Mouse (Mus musculus): ENCODE results near the gene Trpm4. TPM values are rescaled to one million over a fixed set of nuclear protein-coding genes. Genes with fewer than 3 reads are reported as not detected.
"Not testable (repeated sequence)": the region's sequence is repeated elsewhere in the genome, so short reads cannot be mapped to it uniquely, and the experiment has no call there.

Trpm4 gene
- total RNA-seq, 2 experiments from 2014 or later = 18.0 to 20.9 TPM

DNA sequence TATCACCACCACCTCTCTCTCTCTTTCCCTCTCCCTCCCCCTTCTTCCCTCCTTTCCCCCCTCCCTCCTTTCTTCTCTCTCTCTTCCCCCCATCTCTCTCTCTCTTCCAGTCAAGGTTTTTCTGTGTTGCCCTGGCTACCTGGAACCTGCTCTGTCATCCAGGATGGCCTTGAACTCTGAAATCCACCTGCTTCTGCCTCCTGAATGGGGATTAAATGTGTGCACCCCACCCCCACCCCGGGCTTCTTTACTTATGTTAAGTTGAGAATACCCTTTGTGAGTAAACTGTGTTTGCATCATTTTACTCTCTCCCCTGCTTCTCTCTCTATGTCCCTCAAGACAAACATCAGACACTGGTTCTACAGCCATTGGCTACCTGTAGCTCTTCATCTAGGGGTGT is 68.1 kb downstream of the Trpm4 start:
- intact Hi-C loops (cut with DNase I) = no loop called here
- no peak for DNase-seq (ENCODE audit: low spot score in 2 of 2)

DNA sequence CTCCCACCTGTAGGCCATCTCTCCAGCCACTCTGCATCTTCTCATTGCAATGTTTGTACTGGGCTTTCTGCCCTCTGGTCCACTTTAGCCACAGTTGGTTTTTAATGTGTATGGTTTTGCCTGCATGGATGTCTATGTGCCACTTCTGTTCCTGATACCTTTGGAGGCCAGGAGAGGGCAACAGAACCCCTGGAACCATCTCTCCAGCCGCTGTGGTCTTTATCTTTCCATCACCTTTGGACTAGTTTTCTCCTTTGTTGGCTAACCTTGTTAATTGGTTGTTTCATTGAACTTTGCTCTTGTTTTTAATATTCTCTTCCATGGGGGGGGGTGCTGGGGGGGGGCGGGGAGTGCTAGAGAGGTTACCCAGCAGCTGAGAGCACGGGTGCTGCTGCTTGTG is 69.2 kb downstream of the Trpm4 start:
- intact Hi-C loops (cut with DNase I) = no loop called here

DNA sequence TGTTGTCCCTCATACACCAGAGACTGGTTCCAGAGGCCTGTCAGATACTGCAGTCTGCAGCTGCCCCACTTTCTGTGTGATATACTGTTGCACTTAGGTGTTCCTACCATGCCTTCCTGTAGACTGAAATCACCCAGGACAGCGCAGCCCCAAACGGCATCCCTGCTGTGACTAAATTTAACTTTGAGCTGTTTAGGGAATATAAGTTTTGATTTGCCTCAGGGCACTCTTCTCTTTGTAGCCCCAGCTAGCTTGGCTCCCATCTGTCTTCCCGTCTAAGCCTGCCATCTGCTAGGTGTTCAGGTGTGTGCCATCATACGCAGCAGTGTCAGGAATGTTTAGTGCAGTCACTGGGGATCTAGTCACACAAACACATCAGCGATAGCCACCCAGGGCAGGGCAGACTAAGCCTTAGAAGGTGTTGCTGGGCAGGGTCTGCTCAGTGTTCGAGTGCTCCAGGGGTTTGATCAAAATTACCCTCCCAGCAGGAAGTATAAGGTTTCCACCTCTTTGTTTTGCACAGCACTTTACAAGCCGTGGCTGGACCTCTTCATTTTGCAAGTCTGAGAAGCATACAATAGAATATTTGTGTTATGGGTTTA is 70.5 kb downstream of the Trpm4 start:
- intact Hi-C loops (cut with DNase I) = no loop called here
- DNase-seq (ENCODE audit: low spot score in 2 of 2) = no peak

More for the DNA sequence above, 69.2 kb downstream of the Trpm4 start:
- no peak for DNase-seq (ENCODE audit: low spot score in 2 of 2)

DNA sequence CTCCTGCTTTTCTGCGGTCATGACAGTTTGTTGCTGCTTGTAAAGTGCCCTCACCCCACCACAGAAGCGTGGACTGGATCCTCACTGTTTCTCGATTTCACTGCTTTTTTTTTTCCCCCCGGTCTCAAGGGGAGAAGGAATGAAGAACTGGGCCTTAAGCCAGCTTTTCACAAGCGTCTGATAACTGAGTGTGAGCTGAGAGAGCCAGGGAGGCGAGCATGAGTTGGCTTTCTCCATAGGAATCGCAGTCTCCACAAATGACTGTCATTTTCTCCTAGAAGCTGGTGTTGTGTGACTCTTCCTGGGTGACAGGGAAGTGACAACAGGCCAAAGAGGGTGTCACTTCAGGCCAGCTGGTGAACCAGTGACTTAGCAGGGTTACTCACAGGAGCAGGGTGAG is 71.3 kb downstream of the Trpm4 start:
- intact Hi-C loops (cut with DNase I) = no loop called here

DNA sequence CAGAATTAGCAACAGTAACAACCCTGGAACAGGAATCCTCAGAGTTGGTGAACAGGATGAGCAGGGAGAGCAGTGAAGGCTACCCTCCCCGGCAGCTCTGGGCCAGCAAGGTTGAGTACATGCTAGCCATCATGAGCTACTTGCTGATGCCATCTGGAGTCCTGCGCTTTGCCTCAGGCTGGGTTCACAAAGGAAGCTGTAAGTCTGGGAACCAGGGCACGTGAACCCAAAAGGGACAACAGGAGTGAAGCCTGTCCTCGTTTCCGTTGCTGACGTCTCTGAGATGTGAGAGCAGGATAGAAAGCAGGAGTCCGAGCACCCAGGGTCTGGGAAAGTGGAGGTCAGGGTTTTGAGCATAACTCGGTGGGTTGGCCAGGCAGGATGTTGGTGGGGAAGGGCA is 74.3 kb downstream of the Trpm4 start:
- intact Hi-C loops (cut with DNase I) = no loop called here
- DNase-seq (ENCODE audit: low spot score in 2 of 2) = no peak

More for the DNA sequence above, 71.3 kb downstream of the Trpm4 start:
- no peak for DNase-seq (ENCODE audit: low spot score in 2 of 2)

DNA sequence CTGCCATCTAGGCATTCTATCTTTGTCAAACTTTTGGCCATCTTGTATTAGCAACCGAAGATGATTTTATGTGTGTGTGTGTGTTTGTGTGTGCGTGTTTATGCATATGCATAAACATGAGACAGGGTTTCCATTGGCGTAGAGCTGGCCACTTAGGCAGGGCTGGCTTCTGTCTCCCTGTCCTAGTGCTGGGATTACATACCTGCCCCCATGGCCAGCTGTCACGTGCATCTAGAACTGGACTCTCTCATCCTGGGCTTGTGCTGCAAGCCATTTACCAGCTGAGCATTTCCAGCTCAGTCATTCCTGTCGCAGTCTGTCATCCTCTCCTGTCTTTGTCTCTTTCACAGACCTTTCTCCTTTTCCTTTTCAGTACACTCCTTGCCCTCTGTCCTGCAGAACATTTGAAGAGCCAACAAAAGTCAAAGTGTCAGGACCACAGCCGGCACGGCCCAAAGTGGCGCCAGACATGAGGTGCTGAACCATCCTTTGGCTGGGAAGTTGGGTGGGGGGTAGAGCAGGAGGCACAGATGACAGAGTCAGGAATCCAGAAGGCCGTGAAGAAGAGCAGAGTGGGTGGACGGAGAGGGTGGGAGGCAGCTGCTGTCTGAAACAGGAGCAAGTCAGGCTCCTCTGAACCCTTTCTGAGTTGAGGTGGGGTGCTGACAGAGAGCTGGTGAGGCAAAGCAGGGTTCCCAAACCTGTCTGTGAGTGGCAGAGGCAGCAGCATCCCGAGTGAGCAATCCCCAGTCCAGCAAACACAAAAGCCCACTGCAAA is 76.3 kb downstream of the Trpm4 start:
- intact Hi-C loops (cut with DNase I) = no loop called here
- DNase-seq (ENCODE audit: low spot score in 2 of 2) = peak; percentile 46 to 51

DNA sequence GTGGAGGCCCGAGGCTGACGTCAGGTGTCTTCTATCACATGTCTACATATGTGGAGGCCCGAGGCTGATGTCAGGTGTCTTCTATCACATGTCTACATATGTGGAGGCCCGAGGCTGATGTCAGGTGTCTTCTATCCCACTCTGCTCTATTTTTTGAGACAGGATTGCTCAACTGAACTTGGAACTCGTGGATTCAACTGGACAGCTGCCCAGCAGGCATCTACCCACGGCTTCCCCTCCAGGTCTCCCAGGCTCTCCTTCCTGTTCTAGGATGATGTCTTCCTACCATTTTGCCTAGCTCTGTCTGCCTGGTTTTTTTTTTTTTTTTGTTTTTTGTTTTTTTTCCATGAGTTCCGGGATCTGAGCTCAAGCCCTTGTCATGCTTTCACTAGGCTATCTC is 77.8 kb downstream of the Trpm4 start:
- DNase-seq (ENCODE audit: low spot score in 2 of 2) = not testable (repeated sequence)
- intact Hi-C loops (cut with DNase I) = loop anchor here (2.0 kb wide), 1 partner anchor 41 kb away; no protein-coding TSS in a partner anchor

DNA sequence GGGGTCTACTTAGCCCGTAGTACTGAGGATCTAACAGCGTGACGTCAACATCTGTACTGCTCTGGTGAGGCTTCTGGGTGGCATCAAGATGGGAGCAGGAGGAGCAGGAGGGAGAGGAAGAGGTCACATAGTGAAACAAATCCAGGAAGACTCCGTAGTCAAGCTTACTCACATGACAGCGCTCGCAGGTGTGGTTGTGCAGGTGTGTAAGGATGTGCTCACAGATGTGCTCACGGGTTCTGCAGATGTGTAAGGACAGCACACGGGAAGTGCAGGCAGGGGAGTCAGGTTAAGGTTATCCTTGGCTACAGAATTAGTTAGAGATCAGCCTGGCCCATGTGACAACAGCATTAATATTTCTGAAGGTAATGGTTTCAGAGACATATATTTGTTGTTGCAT is 79.8 kb downstream of the Trpm4 start:
- intact Hi-C loops (cut with DNase I) = loop anchor here (2.0 kb wide), 1 partner anchor 43 kb away; no protein-coding TSS in a partner anchor
- no peak for DNase-seq (ENCODE audit: low spot score in 2 of 2)

Other genes starting within 250 kb of the Trpm4 start
- 1 to 10 TPM; 3.8 to 4.9 TPM for gene Rcn3, start 241.6 kb downstream of the Trpm4 start, total RNA-seq (2021)
- 10 to 100 TPM; 22.3 to 22.7 TPM for gene Fcgrt, start 229.9 kb downstream of the Trpm4 start, total RNA-seq (2021)
- gene Rps11, start 209.3 kb downstream of the Trpm4 start, total RNA-seq (2021) = 100 to 1,000 TPM; 405 to 466 TPM
- gene Rpl13a, start 205.0 kb downstream of the Trpm4 start, total RNA-seq (2021) = 100 to 1,000 TPM; 614 to 796 TPM
- gene Gm45713, start 197.5 kb downstream of the Trpm4 start, total RNA-seq (2021) = not detected
- gene Flt3l, start 197.3 kb downstream of the Trpm4 start, total RNA-seq (2021) = 1 to 10 TPM; 3.7 to 6.1 TPM
- 10 to 100 TPM; 44.8 to 53.6 TPM for gene Pih1d1, start 179.5 kb downstream of the Trpm4 start, total RNA-seq (2021)
- 10 to 100 TPM; 12.2 to 21.5 TPM for gene Aldh16a1, start 179.2 kb downstream of the Trpm4 start, total RNA-seq (2021)
- 1,000 to 10,000 TPM; 1,276 to 1,585 TPM for gene Slc17a7, start 169.8 kb downstream of the Trpm4 start, total RNA-seq (2021)
- under 1 TPM; 0.17 to 0.50 TPM for gene Gfy, start 154.2 kb downstream of the Trpm4 start, total RNA-seq (2021)
- not detected for gene Pth2, start 152.8 kb downstream of the Trpm4 start, total RNA-seq (2021)
- gene Ccdc155, start 128.9 kb downstream of the Trpm4 start, total RNA-seq (2021) = 1 to 10 TPM; 5.1 to 5.2 TPM
- 10 to 100 TPM; 25.9 to 29.9 TPM for gene Dkkl1, start 121.6 kb downstream of the Trpm4 start, total RNA-seq (2021)
- gene Tead2, start 118.0 kb downstream of the Trpm4 start, total RNA-seq (2021) = 1 to 10 TPM; 3.9 to 5.6 TPM
- gene Cd37, start 94.7 kb downstream of the Trpm4 start, total RNA-seq (2021) = 1 to 10 TPM; 5.0 to 5.9 TPM
- 1 to 10 TPM; 1.2 to 1.6 TPM for gene Slc6a16, start 92.7 kb downstream of the Trpm4 start, total RNA-seq (2021)
- not detected for gene Slc6a21, start 56.3 kb downstream of the Trpm4 start, total RNA-seq (2021)
- under 1 TPM; 0.27 to 0.52 TPM for gene Hrc, start 1.5 kb upstream of the Trpm4 start, total RNA-seq (2021)
- 100 to 1,000 TPM; 154 to 168 TPM for gene Ppfia3, start 33.2 kb upstream of the Trpm4 start, total RNA-seq (2021)
- gene Lin7b, start 36.8 kb upstream of the Trpm4 start, total RNA-seq (2021) = 100 to 1,000 TPM; 164 to 189 TPM
- gene Snrnp70, start 62.0 kb upstream of the Trpm4 start, total RNA-seq (2021) = 100 to 1,000 TPM; 273 to 486 TPM
- not detected for gene Kcna7, start 71.9 kb upstream of the Trpm4 start, total RNA-seq (2021)
- gene Ntf5, start 79.9 kb upstream of the Trpm4 start, total RNA-seq (2021) = not detected
- not detected for gene Lhb, start 87.0 kb upstream of the Trpm4 start, total RNA-seq (2021)
- 10 to 100 TPM; 14.1 to 16.9 TPM for gene Gys1, start 101.1 kb upstream of the Trpm4 start, total RNA-seq (2021)
- 10 to 100 TPM; 39.7 to 41.5 TPM for gene Ruvbl2, start 104.3 kb upstream of the Trpm4 start, total RNA-seq (2021)
- 100 to 1,000 TPM; 198 to 232 TPM for gene Ftl1, start 126.1 kb upstream of the Trpm4 start, total RNA-seq (2021)
- 10 to 100 TPM; 63.6 to 64.0 TPM for gene Bax, start 133.1 kb upstream of the Trpm4 start, total RNA-seq (2021)
- not detected for gene Tulp2, start 148.1 kb upstream of the Trpm4 start, total RNA-seq (2021)
- gene Gm45808, start 153.0 kb upstream of the Trpm4 start, total RNA-seq (2021) = under 1 TPM in 1 of 2 experiments, not detected in 1; 0.57 TPM
- gene Dhdh, start 155.0 kb upstream of the Trpm4 start, total RNA-seq (2021) = 1 to 10 TPM; 4.0 to 4.8 TPM
- gene Nucb1, start 176.6 kb upstream of the Trpm4 start, total RNA-seq (2021) = 10 to 100 TPM; 96.8 to 98.9 TPM
- 10 to 100 TPM; 24.2 to 31.3 TPM for gene Ppp1r15a, start 192.5 kb upstream of the Trpm4 start, total RNA-seq (2021)
- 1 to 10 TPM; 3.7 to 5.2 TPM for gene Plekha4, start 192.6 kb upstream of the Trpm4 start, total RNA-seq (2021)
- gene Hsd17b14, start 221.1 kb upstream of the Trpm4 start, total RNA-seq (2021) = under 1 TPM in 1 of 2 experiments, not detected in 1; 0.39 TPM
- gene Bcat2, start 236.4 kb upstream of the Trpm4 start, total RNA-seq (2021) = 10 to 100 TPM; 18.8 to 27.5 TPM

All from left cerebral cortex, postnatal 36 days (tissue).